Mouse (Mus musculus) heart, embryonic 12.5 days (tissue): ENCODE measurements around the gene Kras. TPM values are rescaled to one million over a fixed set of nuclear protein-coding genes. Genes with fewer than 3 reads are reported as not detected.

Source experiments
- ATAC-seq: fragments of 200-750 bp; cut with Nextera tagmentation; 2 replicates; pipeline ENCODE4 v1.8.0; 2017; ENCODE audit warnings: moderate TSS enrichment, moderate library complexity; ENCODE audit not compliant: insufficient number of reproducible peaks, low FRiP score
- H3K27ac ChIP-seq: fragments of 300-500 bp; sonication (generic); 2 replicates; pipeline ENCODE4 v1.5.1; 2016; ENCODE audit warnings: mild to moderate bottlenecking, moderate library complexity; ENCODE audit not compliant: poor library complexity, severe bottlenecking
- H3K27me3 ChIP-seq: fragments of 300-500 bp; sonication (generic); replicated peaks from 2 replicates; pipeline ENCODE4 v1.6.1; 2016; ENCODE audit warnings: mild to moderate bottlenecking, moderate library complexity
- H3K36me3 ChIP-seq: fragments of 300-500 bp; sonication (generic); 2 replicates; pipeline ENCODE4 v1.6.1; 2016; ENCODE audit warnings: mild to moderate bottlenecking, moderate library complexity
- H3K4me1 ChIP-seq: fragments of 300-500 bp; sonication (generic); replicated peaks from 2 replicates; pipeline ENCODE4 v1.6.1; 2016; ENCODE audit warnings: mild to moderate bottlenecking
- H3K4me2 ChIP-seq: fragments of 300-500 bp; sonication (generic); 2 replicates; pipeline ENCODE4 v1.6.1; 2016; ENCODE audit warnings: mild to moderate bottlenecking, moderate library complexity
- H3K4me3 ChIP-seq: fragments of 300-500 bp; sonication (generic); 2 replicates; pipeline ENCODE4 v1.5.1; 2016; ENCODE audit warnings: mild to moderate bottlenecking
- H3K9ac ChIP-seq: fragments of 300-500 bp; sonication (generic); 2 replicates; pipeline ENCODE4 v1.6.1; 2016; ENCODE audit warnings: mild to moderate bottlenecking, moderate library complexity
- H3K9me3 ChIP-seq: fragments of 300-500 bp; sonication (generic); replicated peaks from 2 replicates; pipeline ENCODE4 v1.6.1; 2016; ENCODE audit warnings: mild to moderate bottlenecking, moderate library complexity
- WGBS: fragments of 180-500 bp; shearing (Covaris S2); methylation state at CpG from one replicate; pipeline ENCODE4 v1.1.7; 2016; 5-methylcytosine and 5-hydroxymethylcytosine counted together
- polyA plus RNA-seq: library from polyadenylated mRNA; unstranded; fragments of >200 nt; fragmentation: Nextera tagmentation; extraction: Ambion mirVana; gene quantifications from 2 replicates; pipeline ENCODE4 v1.2.1, GENCODE M21; 2016

Kras gene
- polyA plus RNA-seq, 1 experiment from 2014 or later: 51.2 TPM

- WGBS: 81% methylated on average over 3 of the region's 3 CpGs
- Histone ChIP-seq H3K9me3 (no peaks in the 10 kb centered on the region), H3K27ac (no peak overlapping the region), H3K4me3 (0 out of 2 replicates have a peak overlapping the region, but pooled peaks have one; percentile 4), H3K9ac (no peak overlapping the region), H3K4me1 (peaks cover 15% of the 10 kb centered on the region; the same call in 1 of the 2 replicates), H3K4me2 (peak overlapping the region; percentile 30), H3K27me3 (peaks cover 14% of the 10 kb centered on the region), H3K36me3 (peaks cover 10% of the 10 kb centered on the region)
- no peak for ATAC-seq
These were observed 2.2 kb downstream of the Kras start for GRCm38 (mm10) chr6:145247886-145248285.

GRCm38 (mm10) chr6:145246841-145247240 lies 3.2 kb downstream of the Kras start:
- Histone ChIP-seq H3K27me3 (0 out of 2 replicates have a peak, but pooled peaks cover 3% of the 10 kb centered on the region), H3K4me2 (no peak overlapping the region), H3K4me1 (peaks cover 15% of the 10 kb centered on the region; the same call in 1 of the 2 replicates), H3K4me3 (no peak overlapping the region), H3K9ac (no peak overlapping the region), H3K9me3 (no peaks in the 10 kb centered on the region), H3K27ac (no peak overlapping the region), H3K36me3 (peaks cover 10% of the 10 kb centered on the region)
- 77% methylated on average over 5 of the region's 5 CpGs for WGBS
- no peak for ATAC-seq

- 28% methylated on average over 1 of the region's 1 CpGs for WGBS
These were observed 7.5 kb downstream of the Kras start for GRCm38 (mm10) chr6:145242521-145242920.

GRCm38 (mm10) chr6:145240285-145240684 lies 9.8 kb downstream of the Kras start:
- no peaks in the 10 kb centered on the region for H3K9me3 ChIP-seq

More at GRCm38 (mm10) chr6:145242521-145242920, 7.5 kb downstream of the Kras start:
- 0 out of 2 replicates have a peak, but pooled peaks cover 3% of the 10 kb centered on the region for H3K4me1 ChIP-seq
- H3K4me3 ChIP-seq: no peak overlapping the region
- no peak overlapping the region for H3K9ac ChIP-seq
- H3K9me3 ChIP-seq: no peaks in the 10 kb centered on the region
- no peak for ATAC-seq
- H3K27ac ChIP-seq: no peak overlapping the region
- H3K4me2 ChIP-seq: no peak overlapping the region
- H3K36me3 ChIP-seq: peaks cover 24% of the 10 kb centered on the region
- H3K27me3 ChIP-seq: no peaks in the 10 kb centered on the region

GRCm38 (mm10) chr6:145237148-145237547 lies 12.9 kb downstream of the Kras start:
- Histone ChIP-seq H3K4me3 (no peak overlapping the region), H3K4me1 (no peaks in the 10 kb centered on the region), H3K27ac (no peak overlapping the region), H3K4me2 (no peak overlapping the region), H3K9ac (no peak overlapping the region), H3K36me3 (peaks cover 17% of the 10 kb centered on the region), H3K9me3 (no peaks in the 10 kb centered on the region), H3K27me3 (no peaks in the 10 kb centered on the region)
- WGBS: 77% methylated on average over 4 of the region's 4 CpGs
- no peak for ATAC-seq

More at GRCm38 (mm10) chr6:145240285-145240684, 9.8 kb downstream of the Kras start:
- WGBS: 77% methylated on average over 6 of the region's 6 CpGs
- Histone ChIP-seq H3K27me3 (no peaks in the 10 kb centered on the region), H3K4me2 (no peak overlapping the region), H3K36me3 (peaks cover 17% of the 10 kb centered on the region), H3K4me1 (no peaks in the 10 kb centered on the region), H3K27ac (no peak overlapping the region), H3K4me3 (no peak overlapping the region), H3K9ac (no peak overlapping the region)
- ATAC-seq: no peak

- Histone ChIP-seq H3K27me3 (no peaks in the 10 kb centered on the region), H3K9me3 (no peaks in the 10 kb centered on the region), H3K4me1 (no peaks in the 10 kb centered on the region), H3K4me3 (no peak overlapping the region), H3K27ac (no peak overlapping the region), H3K9ac (no peak overlapping the region), H3K36me3 (peaks cover 18% of the 10 kb centered on the region), H3K4me2 (no peak overlapping the region)
- WGBS: 80% methylated on average over 6 of the region's 6 CpGs
- ATAC-seq: no peak
These were observed 14.7 kb downstream of the Kras start for GRCm38 (mm10) chr6:145235367-145235766.

GRCm38 (mm10) chr6:145234391-145234790 lies 15.6 kb downstream of the Kras start:
- Histone ChIP-seq H3K9me3 (no peaks in the 10 kb centered on the region), H3K4me2 (no peak overlapping the region), H3K36me3 (peaks cover 14% of the 10 kb centered on the region), H3K27ac (no peak overlapping the region), H3K4me1 (no peaks in the 10 kb centered on the region), H3K9ac (no peak overlapping the region), H3K27me3 (no peaks in the 10 kb centered on the region), H3K4me3 (no peak overlapping the region)
- no peak for ATAC-seq
- 85% methylated on average over 1 of the region's 1 CpGs for WGBS

- H3K9ac ChIP-seq: no peak overlapping the region
- H3K27me3 ChIP-seq: no peaks in the 10 kb centered on the region
- H3K4me1 ChIP-seq: no peaks in the 10 kb centered on the region
- no peak overlapping the region for H3K4me3 ChIP-seq
- H3K4me2 ChIP-seq: no peak overlapping the region
- no peak overlapping the region for H3K27ac ChIP-seq
- WGBS: 79% methylated on average over 3 of the region's 3 CpGs
- ATAC-seq: no peak
- H3K36me3 ChIP-seq: peaks cover 13% of the 10 kb centered on the region
- H3K9me3 ChIP-seq: no peaks in the 10 kb centered on the region
These were observed 23.7 kb downstream of the Kras start for GRCm38 (mm10) chr6:145226296-145226695.

GRCm38 (mm10) chr6:145224246-145224645 lies 25.8 kb downstream of the Kras start:
- H3K27me3 ChIP-seq: no peaks in the 10 kb centered on the region
- 89% methylated on average over 6 of the region's 6 CpGs for WGBS
- H3K4me3 ChIP-seq: no peak overlapping the region
- H3K9me3 ChIP-seq: no peaks in the 10 kb centered on the region
- H3K27ac ChIP-seq: no peak overlapping the region
- H3K4me2 ChIP-seq: no peak overlapping the region
- H3K36me3 ChIP-seq: peaks cover 10% of the 10 kb centered on the region
- no peak for ATAC-seq
- no peak overlapping the region for H3K9ac ChIP-seq
- no peaks in the 10 kb centered on the region for H3K4me1 ChIP-seq

- peaks cover 4% of the 10 kb centered on the region for H3K4me1 ChIP-seq
- H3K4me2 ChIP-seq: no peak overlapping the region
- no peaks in the 10 kb centered on the region for H3K9me3 ChIP-seq
- H3K9ac ChIP-seq: no peak overlapping the region
- no peak overlapping the region for H3K4me3 ChIP-seq
- WGBS: 90% methylated on average over 3 of the region's 3 CpGs
- no peak overlapping the region for H3K27ac ChIP-seq
- ATAC-seq: no peak
- H3K36me3 ChIP-seq: peaks cover 24% of the 10 kb centered on the region
- no peaks in the 10 kb centered on the region for H3K27me3 ChIP-seq
These were observed 34.2 kb downstream of the Kras start for GRCm38 (mm10) chr6:145215826-145216225.

- no peak overlapping the region for H3K4me2 ChIP-seq
- no peak for ATAC-seq
- no peaks in the 10 kb centered on the region for H3K27me3 ChIP-seq
- no peak overlapping the region for H3K4me3 ChIP-seq
- no peak overlapping the region for H3K9ac ChIP-seq
- no peak overlapping the region for H3K27ac ChIP-seq
- H3K36me3 ChIP-seq: peaks cover 19% of the 10 kb centered on the region
- WGBS: 89% methylated on average over 2 of the region's 2 CpGs
- H3K4me1 ChIP-seq: peaks cover 9% of the 10 kb centered on the region
- H3K9me3 ChIP-seq: no peaks in the 10 kb centered on the region
These were observed 36.1 kb downstream of the Kras start for GRCm38 (mm10) chr6:145213916-145214315.
